Mouse (Mus musculus) neural tube, embryonic 11.5 days (tissue): ENCODE results near the gene Gpx4. TPM values are rescaled to one million over a fixed set of nuclear protein-coding genes. Genes with fewer than 3 reads are reported as not detected.
A peak's percentile ranks its signal among the peaks of the same experiment; 100 is the strongest.

Source experiments
- ATAC-seq: fragments of 200-750 bp; cut with Nextera tagmentation; 2 replicates; pipeline ENCODE4 v1.8.0; 2017; ENCODE audit warnings: moderate number of reproducible peaks, mild to moderate bottlenecking, moderate TSS enrichment, moderate library complexity; ENCODE audit not compliant: insufficient read depth, low FRiP score, low TSS enrichment
- DNase-seq: peaks from one replicate; pipeline ENCODE4 v3.0.0-alpha.2; 2015; ENCODE audit warnings: low spot score
- H3K27ac ChIP-seq: fragments of 300-500 bp; sonication (generic); 2 replicates; pipeline ENCODE4 v1.5.1; 2014; ENCODE audit warnings: low read depth, mild to moderate bottlenecking, low read length
- H3K27me3 ChIP-seq: fragments of 300-500 bp; sonication (generic); 2 replicates; pipeline ENCODE4 v1.6.1; 2014; ENCODE audit warnings: mild to moderate bottlenecking, low read length, mixed read lengths; ENCODE audit not compliant: control insufficient read depth, insufficient read depth
- H3K36me3 ChIP-seq: fragments of 300-500 bp; sonication (generic); 2 replicates; pipeline ENCODE4 v1.6.1; 2014; ENCODE audit warnings: mild to moderate bottlenecking, low read length, moderate library complexity, mixed read lengths; ENCODE audit not compliant: control insufficient read depth, insufficient read depth
- H3K4me1 ChIP-seq: fragments of 300-500 bp; sonication (generic); 2 replicates; pipeline ENCODE4 v1.6.1; 2014; ENCODE audit warnings: low read length, mixed read lengths; ENCODE audit not compliant: control insufficient read depth, insufficient read depth
- H3K4me2 ChIP-seq: fragments of 300-500 bp; sonication (generic); 2 replicates; pipeline ENCODE4 v1.6.1; 2014; ENCODE audit warnings: low read depth, mild to moderate bottlenecking, moderate library complexity
- H3K4me3 ChIP-seq: fragments of 300-500 bp; sonication (generic); 2 replicates; pipeline ENCODE4 v1.5.1; 2014; ENCODE audit warnings: low read depth, low read length
- H3K9ac ChIP-seq: fragments of 300-500 bp; sonication (generic); 2 replicates; pipeline ENCODE4 v1.6.1; 2014; ENCODE audit warnings: mild to moderate bottlenecking, low read length
- H3K9me3 ChIP-seq: fragments of 300-500 bp; sonication (generic); 2 replicates; pipeline ENCODE4 v1.6.1; 2016; ENCODE audit warnings: low read length; ENCODE audit not compliant: control insufficient read depth
- WGBS: fragments of 180-500 bp; shearing (Covaris S2); extraction: QIAGEN DNeasy Blood & Tissue Kit; methylation state at CpG from one replicate; pipeline ENCODE4 v1.1.7; 2014; 5-methylcytosine and 5-hydroxymethylcytosine counted together
- polyA plus RNA-seq: library from polyadenylated mRNA; unstranded; fragments of >200 nt; fragmentation: Nextera tagmentation; extraction: Ambion mirVana; gene quantifications from 2 replicates; pipeline ENCODE4 v1.2.1, GENCODE M21; 2014

The Gpx4 gene
- polyA plus RNA-seq, 1 experiment from 2014 or later, result 570 TPM

DNA sequence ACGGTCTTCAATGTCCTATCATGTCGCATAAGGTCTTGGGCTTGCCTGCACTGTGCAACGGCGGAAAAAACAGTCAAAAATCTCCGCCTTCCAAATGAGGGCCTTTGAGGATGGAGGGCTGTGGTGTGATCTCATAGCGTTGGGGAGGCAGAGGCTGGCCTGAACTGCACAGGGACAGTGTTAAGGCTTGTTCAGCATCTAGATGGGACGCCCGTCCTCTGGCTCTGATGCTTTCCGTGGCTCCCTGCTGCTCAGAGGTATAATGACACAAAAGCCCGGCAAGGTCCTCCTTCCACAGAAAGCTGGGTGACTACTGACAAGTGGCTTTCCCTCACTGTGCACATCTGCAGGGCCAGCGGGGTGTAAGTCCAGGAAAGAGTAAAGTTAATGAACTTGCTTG is 26.8 kb upstream of the Gpx4 start:
- Histone ChIP-seq H3K27ac (no peak overlapping the region), H3K4me3 (peak overlapping the region; percentile 21; the same call in 1 of the 2 replicates), H3K36me3 (no peaks in the 10 kb centered on the region), H3K4me1 (peaks cover 3% of the 10 kb centered on the region; the same call in 1 of the 2 replicates), H3K9me3 (no peaks in the 10 kb centered on the region), H3K4me2 (peak overlapping the region; percentile 15), H3K9ac (no peak overlapping the region), H3K27me3 (peaks cover 15% of the 10 kb centered on the region)
- WGBS, result 24% methylated on average over 11 of the region's 11 CpGs
- DNase-seq (no peak), ATAC-seq (no peak)

DNA sequence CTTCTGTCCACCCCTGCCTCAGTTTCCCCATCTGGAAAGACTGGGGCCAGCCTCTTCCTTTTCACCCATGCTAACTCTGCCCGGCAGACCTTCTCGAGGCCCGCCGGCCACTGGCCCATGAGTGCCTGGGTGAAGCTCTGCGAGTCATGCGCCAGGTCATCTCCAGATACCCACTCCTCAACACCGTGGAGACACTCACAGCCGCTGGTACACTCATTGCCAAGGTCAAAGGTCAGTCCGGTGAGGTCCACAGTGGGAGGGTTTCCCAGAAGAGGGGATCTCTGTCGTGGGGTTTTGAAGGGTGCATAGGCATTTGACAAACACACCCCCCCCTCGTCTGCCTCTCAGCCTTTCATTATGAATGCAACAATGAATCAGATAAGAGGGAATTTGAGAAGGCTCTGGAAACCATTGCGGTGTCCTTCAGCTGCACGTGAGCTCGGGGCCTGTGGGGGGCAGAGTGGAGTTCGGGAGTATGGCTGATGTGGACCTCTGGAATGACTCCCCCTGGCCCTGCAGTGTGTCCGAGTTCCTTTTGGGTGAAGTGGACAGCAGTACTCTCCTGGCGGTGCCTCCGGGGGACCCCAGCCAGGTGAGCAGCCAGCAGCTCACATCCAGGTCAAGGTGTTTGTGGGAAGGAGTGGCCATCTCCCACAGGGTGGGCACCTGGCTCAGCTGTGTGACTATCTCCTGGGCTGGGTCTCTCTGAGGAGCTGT is 26.2 kb upstream of the Gpx4 start:
- Histone ChIP-seq H3K27me3 (peaks cover 9% of the 10 kb centered on the region), H3K4me1 (peaks cover 3% of the 10 kb centered on the region; the same call in 1 of the 2 replicates), H3K4me3 (no peak overlapping the region), H3K36me3 (no peaks in the 10 kb centered on the region), H3K9me3 (no peaks in the 10 kb centered on the region), H3K4me2 (no peak overlapping the region; the same call in 1 of the 2 replicates), H3K9ac (no peak overlapping the region), H3K27ac (no peak overlapping the region)
- WGBS, result 87% methylated on average over 18 of the region's 18 CpGs
- ATAC-seq (no peak), DNase-seq (no peak)

DNA sequence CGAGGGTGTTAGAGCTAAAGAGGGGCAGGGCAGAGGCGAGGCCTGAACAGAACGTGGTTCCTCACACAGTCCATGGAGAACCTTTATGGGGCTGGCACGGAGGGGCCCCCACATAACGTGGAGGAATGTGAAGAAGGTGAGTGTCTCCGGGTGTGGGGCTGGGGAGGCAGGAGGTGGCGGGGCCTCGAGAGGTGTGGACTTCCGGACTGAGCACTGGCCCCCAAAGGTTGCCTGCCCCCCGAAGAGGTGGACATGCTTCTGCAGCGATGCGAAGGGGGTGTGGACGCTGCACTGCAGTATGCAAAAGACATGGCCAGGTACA is 25.7 kb upstream of the Gpx4 start:
- 90% methylated on average over 12 of the region's 13 CpGs for WGBS
- Histone ChIP-seq H3K27me3 (peaks cover 7% of the 10 kb centered on the region; the same call in 1 of the 2 replicates), H3K36me3 (no peaks in the 10 kb centered on the region), H3K4me1 (peaks cover 3% of the 10 kb centered on the region; the same call in 1 of the 2 replicates), H3K9ac (no peak overlapping the region), H3K27ac (no peak overlapping the region), H3K4me2 (no peak overlapping the region), H3K9me3 (no peaks in the 10 kb centered on the region), H3K4me3 (no peak overlapping the region)
- DNase-seq, result no peak
- no peak for ATAC-seq

DNA sequence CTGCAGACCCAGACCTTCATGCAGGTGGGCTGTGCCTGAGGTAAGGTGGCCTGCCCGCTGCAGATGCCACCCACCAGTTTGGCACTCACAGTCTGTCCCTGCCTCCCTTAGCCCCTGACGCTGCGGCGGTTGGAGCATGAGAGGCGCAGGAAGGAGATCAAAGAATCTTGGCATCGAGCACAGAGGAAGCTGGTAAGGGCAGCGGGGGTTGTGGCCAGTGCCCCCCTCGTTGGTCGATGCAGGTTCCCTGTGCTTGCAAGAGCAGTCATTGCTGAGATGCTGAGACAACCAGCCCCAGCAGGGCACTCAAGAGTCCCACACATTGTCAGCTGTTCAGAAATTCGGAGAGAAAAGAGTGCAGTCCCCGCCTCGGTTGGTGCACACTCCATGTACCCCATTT is 24.8 kb upstream of the Gpx4 start:
- DNase-seq, result no peak
- H3K4me2 ChIP-seq, result no peak overlapping the region
- 92% methylated on average over 12 of the region's 12 CpGs for WGBS
- no peak for ATAC-seq
- peaks cover 7% of the 10 kb centered on the region; the same call in 1 of the 2 replicates for H3K27me3 ChIP-seq
- H3K4me1 ChIP-seq, result peaks cover 3% of the 10 kb centered on the region; the same call in 1 of the 2 replicates
- no peak overlapping the region for H3K9ac ChIP-seq
- H3K27ac ChIP-seq, result no peak overlapping the region
- H3K9me3 ChIP-seq, result no peaks in the 10 kb centered on the region
- no peak overlapping the region for H3K4me3 ChIP-seq
- H3K36me3 ChIP-seq, result no peaks in the 10 kb centered on the region

DNA sequence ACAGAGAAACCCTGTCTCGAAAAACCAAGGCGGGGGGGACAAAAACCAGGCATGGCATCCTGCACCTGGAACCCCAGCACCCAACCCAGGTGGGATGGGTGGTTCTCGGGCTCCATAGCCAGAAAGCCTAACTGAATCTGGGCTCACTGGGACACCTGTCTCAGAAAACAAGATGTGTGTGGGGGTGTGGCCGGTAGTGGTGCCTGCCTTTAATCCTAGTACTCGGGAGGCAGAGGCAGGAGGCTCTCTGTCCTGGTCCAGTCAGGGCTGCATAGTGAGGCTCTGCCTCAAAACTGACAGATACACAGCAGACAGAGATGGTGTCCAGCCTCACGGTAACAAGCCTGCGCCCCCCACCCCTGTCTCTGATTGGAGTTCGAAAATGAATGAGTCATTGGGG is 24.2 kb upstream of the Gpx4 start:
- Histone ChIP-seq H3K27ac (no peak overlapping the region), H3K4me3 (no peak overlapping the region), H3K9me3 (no peaks in the 10 kb centered on the region), H3K9ac (no peak overlapping the region), H3K4me1 (peaks cover 3% of the 10 kb centered on the region; the same call in 1 of the 2 replicates), H3K4me2 (no peak overlapping the region), H3K36me3 (no peaks in the 10 kb centered on the region), H3K27me3 (peaks cover 7% of the 10 kb centered on the region; the same call in 1 of the 2 replicates)
- ATAC-seq (no peak), DNase-seq (no peak)
- 93% methylated on average over 8 of the region's 8 CpGs for WGBS

DNA sequence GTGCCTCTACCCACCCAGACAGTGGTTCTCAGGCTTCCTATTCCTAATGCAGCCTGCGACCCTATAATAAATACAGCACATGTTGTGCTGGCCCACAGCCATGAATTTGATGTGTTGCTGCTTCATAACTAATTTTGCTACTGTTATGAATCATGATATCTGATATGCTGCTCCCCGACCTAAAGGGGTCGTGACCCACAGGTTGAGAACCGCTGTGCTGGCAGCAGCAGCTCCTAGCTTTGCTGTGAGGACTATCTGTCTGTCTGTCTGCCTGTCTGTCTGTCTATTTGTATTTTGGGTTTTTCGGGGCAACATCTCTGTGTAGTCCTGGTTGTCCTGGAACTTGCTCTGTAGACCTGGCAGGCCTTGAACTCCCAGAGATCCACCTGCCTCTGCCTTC is 23.2 kb upstream of the Gpx4 start:
- no peak for ATAC-seq

DNA sequence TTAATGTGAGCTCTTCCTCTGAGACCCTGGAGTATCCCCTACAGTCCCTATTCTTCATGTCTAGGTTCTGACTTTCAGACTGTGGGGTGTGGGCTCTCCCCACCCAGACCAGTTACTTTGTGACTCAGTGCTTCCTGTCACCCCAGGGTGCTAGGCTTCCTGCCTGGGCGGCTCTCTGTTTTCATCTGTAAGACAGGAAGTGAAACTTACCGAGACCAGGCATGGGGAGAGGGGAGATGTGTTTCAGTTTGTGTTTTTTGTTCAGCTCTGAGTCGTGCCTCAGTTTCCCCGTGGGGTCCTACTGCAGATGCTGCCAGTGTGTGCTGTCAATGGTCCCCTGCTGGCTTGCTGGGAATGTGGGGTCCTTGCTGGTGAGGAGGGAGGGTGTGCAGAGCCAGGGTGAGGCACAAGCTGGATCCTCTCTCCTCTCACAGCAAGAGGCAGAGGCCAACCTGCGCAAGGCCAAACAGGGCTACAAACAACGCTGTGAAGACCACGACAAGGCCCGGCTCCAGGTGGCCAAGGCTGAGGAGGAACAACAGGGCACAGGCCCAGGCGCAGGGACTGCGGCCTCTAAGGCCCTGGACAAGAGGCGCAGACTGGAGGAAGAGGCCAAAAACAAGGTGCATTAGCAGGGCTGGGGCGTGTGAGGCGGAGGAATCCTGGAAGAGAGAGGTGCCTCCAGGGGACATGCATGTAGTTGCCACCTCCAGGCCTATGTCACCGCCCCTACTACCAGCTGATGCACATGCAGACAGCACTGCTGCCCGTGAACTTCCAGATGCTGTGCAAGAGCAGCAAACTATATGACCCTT is 22.5 kb upstream of the Gpx4 start:
- H3K4me3 ChIP-seq, result no peak overlapping the region
- H3K9me3 ChIP-seq, result no peaks in the 10 kb centered on the region
- no peak overlapping the region for H3K9ac ChIP-seq
- H3K27ac ChIP-seq, result no peak overlapping the region
- H3K27me3 ChIP-seq, result peaks cover 5% of the 10 kb centered on the region; the same call in 1 of the 2 replicates
- H3K4me1 ChIP-seq, result peaks cover 3% of the 10 kb centered on the region; the same call in 1 of the 2 replicates
- ATAC-seq (no peak), DNase-seq (no peak)
- no peaks in the 10 kb centered on the region for H3K36me3 ChIP-seq
- 81% methylated on average over 15 of the region's 15 CpGs for WGBS
- H3K4me2 ChIP-seq, result no peak overlapping the region

More for the DNA sequence above, 23.2 kb upstream of the Gpx4 start:
- Histone ChIP-seq H3K27me3 (peaks cover 7% of the 10 kb centered on the region; the same call in 1 of the 2 replicates), H3K27ac (no peak overlapping the region), H3K4me1 (peaks cover 3% of the 10 kb centered on the region; the same call in 1 of the 2 replicates), H3K4me2 (no peak overlapping the region), H3K4me3 (no peak overlapping the region), H3K9me3 (no peaks in the 10 kb centered on the region), H3K36me3 (no peaks in the 10 kb centered on the region), H3K9ac (no peak overlapping the region)
- 88% methylated on average over 5 of the region's 5 CpGs for WGBS
- DNase-seq, result no peak

DNA sequence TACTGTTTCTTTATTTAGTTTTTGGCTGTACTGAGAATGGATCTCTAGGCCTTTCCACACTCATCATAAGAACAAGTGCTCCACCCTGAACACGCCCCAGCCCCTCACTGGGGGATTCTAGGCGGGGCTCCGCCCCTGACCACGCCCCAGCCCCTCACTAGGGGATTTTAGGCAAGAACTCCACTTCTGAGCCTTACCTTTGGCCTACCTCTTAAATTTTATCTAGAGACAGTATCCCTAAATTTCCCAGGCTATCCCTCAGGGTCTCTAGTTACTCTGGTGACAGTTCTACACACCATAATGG is 22.0 kb upstream of the Gpx4 start:
- 57% methylated on average over 4 of the region's 4 CpGs for WGBS
- Histone ChIP-seq H3K4me1 (no peaks in the 10 kb centered on the region), H3K4me2 (no peak overlapping the region), H3K27me3 (no peaks in the 10 kb centered on the region), H3K4me3 (no peak overlapping the region), H3K36me3 (no peaks in the 10 kb centered on the region), H3K9me3 (no peaks in the 10 kb centered on the region), H3K27ac (no peak overlapping the region), H3K9ac (no peak overlapping the region)
- no peak for ATAC-seq
- no peak for DNase-seq

DNA sequence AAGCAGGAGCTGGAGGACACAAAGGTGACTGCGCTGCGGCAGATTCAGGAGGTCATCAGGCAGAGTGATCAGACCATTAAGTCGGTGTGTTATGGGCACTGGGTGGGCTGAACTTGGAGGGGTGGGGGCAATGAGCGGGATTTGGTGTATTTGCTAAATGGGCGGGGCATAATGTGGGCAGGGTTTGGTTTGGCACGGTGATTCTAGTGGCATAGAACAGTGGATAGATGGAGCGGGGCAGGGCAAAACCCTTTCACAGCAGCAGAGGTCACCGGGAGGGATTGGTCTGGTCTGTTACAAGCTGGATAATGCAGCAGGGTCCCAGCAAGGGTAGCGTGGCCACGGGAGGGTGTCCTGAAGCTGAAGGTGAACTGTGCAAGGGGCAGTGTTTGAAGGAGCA is 21.5 kb upstream of the Gpx4 start:
- DNase-seq, result no peak

More for the DNA sequence above, 21.5 kb upstream of the Gpx4 start:
- H3K27ac ChIP-seq, result no peak overlapping the region
- no peak overlapping the region for H3K4me3 ChIP-seq
- H3K27me3 ChIP-seq, result no peaks in the 10 kb centered on the region
- WGBS, result 77% methylated on average over 10 of the region's 10 CpGs
- ATAC-seq, result no peak
- no peaks in the 10 kb centered on the region for H3K36me3 ChIP-seq
- H3K9ac ChIP-seq, result no peak overlapping the region
- no peak overlapping the region for H3K4me2 ChIP-seq
- no peaks in the 10 kb centered on the region for H3K4me1 ChIP-seq
- no peaks in the 10 kb centered on the region for H3K9me3 ChIP-seq
